Mouse (Mus musculus) liver (tissue): ENCODE data around the gene Pgr.
A peak's percentile ranks its signal among the peaks of the same experiment; 100 is the strongest.

Experiments used
- DNase-seq: peaks from one replicate; pipeline ENCODE4 v3.0.0-alpha.2; 2020; ENCODE audit warnings: mixed read lengths

Gene Pgr

DNA sequence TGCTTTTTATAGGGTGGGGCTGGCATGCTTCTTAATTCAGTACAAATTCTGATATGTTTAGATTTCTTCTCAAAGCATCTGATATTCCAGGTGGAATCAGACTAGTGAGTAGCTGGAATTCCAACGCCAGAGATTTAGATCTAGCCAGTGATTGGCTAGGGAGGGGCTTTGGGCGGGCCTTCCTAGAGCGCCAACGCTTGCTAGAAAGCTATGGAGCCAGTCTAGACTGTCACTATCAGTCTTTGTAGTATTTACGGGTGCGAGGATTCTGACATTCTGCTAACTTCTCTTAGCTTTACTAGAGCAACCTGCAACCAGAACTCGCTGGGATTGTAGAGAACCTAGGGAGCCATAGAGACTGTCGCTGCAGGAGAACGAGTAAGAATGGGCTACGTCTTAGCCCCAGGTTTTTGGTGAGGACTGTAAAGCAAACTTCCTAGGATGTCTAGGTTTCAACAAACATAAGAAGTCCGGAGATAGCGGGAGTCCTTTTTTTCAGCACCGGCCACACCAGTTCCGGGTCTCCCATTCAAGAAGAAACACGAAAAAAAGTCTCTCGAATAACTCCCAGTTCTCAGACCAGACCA is at the start of gene Pgr:
Gene Pgr (plus strand): TSS at position 218 of the 587 bp plus-strand sequence.
- DNase-seq, result no peak

DNA sequence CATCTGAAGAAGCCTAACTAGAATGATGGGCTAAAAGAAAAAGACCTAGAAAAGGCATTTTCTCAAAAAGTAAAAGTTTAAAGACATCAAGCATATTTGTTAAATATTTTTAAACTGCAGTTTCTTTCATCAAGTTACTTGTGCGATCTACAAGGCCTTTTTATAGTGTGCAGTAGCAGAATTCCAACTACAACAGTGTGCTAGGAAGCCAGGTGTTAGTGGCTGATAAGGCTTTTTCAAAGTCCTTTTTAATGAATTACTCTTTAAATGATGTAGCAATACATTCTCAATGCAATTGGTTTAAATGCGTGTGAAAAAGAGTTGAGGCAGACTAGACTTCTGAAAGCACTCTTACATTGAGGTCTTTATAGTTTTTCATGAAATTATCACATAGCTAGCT is 42.2 kb upstream of the Pgr start:
- no peak for DNase-seq

- DNase-seq, result no peak
Measured at GRCm38 (mm10) chr9:8868511-8868910, 31.1 kb upstream of the Pgr start.

DNA sequence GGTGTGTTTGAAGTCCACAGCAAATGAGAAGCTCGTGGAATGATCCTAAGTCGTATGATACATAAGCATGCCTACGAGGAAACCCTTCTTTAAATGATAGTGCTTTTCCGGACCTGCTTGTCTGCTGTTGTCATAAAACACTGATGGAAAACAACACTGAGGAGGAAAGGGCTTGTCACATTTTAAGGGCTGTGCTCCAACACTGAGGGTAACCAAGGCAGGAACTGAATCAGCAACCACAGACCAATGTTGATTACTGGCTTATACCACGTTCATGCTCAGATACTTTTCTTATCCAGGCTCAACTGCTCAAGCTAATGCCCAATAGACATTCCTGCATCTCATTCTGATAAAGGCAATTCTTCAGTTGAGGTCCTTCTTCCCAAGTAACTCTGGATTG is 4.4 kb upstream of the Pgr start:
- DNase-seq, result no peak

DNA sequence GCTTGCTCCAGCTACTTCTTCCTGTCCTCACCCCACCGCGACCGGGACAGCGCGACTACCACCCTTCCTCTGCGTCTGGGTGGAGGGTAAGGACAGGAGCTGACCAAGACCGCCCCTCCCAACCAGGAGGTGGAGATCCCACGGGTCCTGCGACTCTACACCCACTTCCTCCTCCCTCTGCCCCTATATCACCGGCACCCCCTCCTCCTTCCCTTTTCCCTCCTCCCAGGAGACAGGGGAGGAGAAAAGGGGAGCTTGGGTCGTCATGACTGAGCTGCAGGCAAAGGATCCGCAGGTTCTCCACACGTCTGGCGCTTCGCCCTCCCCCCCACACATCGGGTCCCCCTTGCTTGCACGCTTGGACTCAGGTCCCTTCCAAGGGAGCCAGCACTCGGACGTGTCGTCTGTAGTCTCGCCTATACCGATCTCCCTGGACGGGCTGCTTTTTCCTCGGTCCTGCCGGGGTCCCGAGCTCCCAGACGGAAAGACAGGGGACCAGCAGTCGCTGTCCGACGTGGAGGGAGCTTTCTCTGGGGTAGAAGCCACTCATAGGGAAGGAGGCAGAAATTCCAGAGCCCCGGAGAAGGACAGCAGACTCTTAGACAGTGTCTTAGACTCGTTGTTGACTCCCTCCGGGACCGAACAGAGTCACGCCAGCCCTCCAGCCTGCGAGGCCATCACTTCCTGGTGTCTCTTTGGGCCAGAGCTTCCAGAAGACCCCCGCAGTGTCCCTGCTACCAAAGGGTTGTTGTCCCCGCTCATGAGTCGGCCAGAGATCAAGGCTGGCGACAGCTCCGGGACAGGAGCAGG is 775 bp downstream of the Pgr start:
- DNase-seq, result peak; percentile 2

GRCm38 (mm10) chr9:8901013-8901646 is 1.5 kb downstream of the Pgr start:
- DNase-seq, result peak; percentile 8

DNA sequence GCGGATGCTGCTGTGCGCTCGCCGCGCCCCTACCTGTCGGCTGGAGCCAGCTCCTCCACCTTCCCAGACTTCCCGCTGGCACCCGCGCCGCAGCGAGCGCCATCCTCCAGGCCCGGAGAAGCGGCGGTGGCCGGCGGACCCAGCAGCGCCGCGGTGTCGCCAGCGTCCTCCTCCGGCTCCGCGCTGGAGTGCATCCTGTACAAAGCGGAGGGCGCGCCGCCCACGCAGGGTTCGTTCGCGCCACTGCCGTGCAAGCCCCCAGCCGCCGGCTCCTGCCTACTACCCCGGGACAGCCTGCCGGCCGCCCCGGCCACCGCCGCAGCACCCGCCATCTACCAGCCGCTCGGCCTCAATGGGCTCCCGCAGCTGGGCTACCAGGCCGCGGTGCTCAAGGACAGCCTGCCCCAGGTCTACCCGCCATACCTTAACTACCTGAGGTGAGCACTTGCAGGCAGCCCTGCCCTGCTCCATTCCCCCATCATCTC is 2.1 kb downstream of the Pgr start:
- DNase-seq, result peak; percentile 5

DNA sequence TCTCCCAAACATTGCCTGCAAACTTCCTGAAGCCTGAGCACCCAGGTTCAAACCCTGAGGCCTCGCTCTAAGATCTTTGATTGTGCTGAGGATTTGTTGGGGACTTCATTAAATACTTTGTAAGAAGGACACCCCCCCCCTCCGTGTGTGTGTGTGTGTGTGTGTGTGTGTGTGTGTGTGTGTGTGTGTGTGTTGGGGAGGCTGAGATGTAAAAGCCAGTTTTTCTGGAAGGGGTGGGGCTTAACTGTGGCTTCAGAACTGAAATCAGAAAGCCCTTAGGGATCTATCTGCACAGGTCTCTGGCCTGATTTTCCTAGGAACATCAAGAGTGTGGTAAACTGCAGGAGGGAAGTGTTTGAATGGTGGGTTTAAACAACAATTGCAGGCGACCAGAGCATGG is 2.6 kb downstream of the Pgr start:
- no peak for DNase-seq

GRCm38 (mm10) chr9:8927561-8927960 is 27.9 kb downstream of the Pgr start:
- no peak for DNase-seq

DNA sequence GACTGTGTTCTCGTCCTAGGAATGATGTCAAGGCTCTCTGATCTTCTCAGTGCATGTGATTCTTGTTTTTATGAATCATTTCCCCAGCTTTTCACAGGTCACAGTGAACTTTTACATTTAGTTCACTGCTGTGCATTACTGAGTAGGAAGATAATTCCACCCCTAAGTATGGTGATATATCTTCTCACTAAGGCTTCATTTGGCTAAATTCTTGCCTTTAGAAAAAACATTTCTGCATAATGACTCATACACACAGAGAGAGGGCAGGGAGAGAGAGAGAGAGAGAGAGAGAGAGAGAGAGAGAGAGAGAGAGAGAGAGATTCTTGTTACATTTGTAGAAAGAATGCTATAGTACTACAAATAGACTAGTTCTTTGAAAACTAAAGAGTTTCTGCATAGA is 38.1 kb downstream of the Pgr start:
- no peak for DNase-seq

GRCm38 (mm10) chr9:8953306-8953705 is 53.7 kb downstream of the Pgr start:
- no peak for DNase-seq

GRCm38 (mm10) chr9:8964512-8965133 is 65.0 kb downstream of the Pgr start:
- DNase-seq, result peak; percentile 15

DNA sequence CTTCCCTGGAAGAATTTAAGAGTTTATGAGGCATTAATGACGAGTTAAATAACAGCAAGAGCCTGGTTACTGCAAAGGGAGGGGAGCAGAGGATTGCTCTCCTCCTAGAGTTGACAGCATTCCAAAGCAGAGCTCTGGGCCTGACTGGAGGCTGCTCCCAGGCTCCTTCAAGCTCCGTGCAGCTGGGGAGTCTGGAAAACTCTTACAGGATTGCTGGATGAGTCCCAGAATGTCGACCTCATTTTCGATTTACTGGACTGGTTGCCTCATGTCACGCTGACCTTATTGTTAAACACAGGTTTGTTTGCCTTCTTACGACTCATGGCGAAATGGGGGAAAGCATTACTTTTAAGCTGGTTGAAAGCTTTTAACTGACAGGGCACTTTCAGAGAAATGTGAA is 70.6 kb downstream of the Pgr start:
- DNase-seq, result no peak

DNA sequence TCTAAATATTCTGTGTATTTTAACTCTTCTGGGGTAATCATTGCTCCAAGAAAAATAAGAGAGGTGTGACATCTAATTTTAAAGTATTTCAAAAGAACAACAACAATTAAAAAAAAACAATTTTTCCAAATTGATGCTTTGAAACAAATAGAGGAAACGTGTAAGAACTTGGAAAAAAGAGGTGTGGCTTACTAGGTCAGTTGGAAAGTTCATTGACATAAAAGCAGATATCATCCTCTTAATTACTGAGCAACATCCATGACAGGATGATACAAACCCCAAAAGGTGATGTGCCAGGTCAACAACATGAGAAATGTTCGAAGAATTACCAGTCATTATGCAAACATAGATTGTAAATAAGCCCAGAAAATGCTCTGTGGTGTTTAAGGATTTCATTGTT is 71.9 kb downstream of the Pgr start, which contains the start of gene Gm16485:
Gene Gm16485 (plus strand): TSS at position 301 of the 400 bp plus-strand sequence.
- DNase-seq, result no peak

- no peak for DNase-seq
Measured at GRCm38 (mm10) chr9:8977775-8978174, 78.1 kb downstream of the Pgr start.

DNA sequence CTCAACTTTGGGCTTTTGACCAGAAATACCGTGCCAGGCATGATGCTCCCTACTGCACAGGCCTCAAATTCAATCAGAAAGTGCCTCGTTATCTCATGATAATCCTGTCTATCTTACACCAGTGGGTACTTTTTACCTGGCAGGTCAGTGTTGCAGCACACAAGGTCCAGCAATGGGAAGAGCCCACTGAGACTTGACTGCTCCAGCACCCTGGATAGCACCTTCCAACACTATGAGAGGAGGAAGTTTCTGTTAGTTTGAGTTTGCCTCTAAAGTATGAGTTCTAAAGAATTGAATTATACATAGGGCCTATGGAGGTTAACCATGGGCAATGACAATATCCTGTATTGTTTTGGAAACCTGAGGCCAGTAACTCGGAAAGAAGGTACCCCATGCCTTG is 82.7 kb downstream of the Pgr start:
- no peak for DNase-seq

DNA sequence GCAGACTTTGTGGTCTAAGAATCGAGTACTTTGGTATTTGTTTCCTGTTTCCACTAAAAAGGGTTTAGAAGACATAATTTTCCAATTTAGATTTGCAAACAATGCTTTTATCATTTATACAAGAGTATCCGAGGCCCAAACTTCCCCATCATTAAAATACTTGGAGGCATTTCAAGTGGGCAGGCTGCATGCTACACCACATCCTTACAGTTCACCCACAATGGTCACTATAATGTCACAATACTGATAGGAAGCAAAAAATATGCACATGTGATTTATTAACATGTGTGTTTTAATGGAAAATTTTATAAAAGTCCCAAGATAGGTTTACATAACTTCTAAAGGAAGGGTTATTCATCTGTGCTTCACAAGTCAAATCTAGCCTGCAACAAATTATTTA is 96.9 kb downstream of the Pgr start:
- no peak for DNase-seq

DNA sequence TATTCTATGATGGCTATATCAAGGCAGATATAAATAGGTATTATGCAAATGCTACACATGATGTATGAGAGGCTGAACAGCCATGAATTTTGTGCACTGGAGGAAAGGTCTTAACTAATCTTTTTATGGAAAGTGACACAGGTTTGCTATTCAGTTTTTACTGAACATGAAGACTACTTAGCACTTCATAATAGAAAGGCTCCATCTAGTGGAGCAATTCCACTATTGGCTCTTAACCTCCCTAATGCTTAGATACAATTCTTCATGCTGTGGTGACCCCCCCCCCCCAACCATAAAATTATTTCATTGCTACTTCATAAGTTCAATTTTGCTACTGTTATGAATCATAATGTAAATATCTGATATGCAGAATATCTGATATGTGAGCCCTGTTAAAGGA is 101.5 kb downstream of the Pgr start:
- DNase-seq, result no peak

DNA sequence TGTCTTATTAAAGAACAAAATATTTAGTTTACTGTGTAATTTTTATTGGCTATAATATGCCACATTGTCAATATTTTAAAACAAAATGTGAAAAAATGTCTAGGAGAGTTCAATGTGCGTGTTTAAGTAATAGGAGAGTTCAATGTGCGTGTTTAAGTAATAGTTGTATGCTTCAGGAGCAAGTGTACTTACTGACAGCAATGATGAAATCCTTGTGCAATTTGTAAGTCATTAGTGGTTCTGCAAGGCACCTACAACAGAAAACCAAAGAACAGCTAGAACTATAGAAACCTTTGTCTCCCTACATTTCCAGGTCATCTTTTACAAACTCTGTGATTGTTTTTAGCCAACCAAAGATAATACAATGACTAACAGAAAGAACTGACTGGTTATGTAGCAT is 115.5 kb downstream of the Pgr start:
- DNase-seq, result no peak
